Mouse (Mus musculus) limb, embryonic 11.5 days (tissue): Measurements from ENCODE around the gene Sucnr1. TPM values are rescaled to one million over a fixed set of nuclear protein-coding genes. Genes with fewer than 3 reads are reported as not detected.

Experiments
- ATAC-seq: fragments of 200-750 bp; cut with Nextera tagmentation; 2 replicates; pipeline ENCODE4 v1.8.0; 2017; ENCODE audit warnings: low read depth; ENCODE audit not compliant: insufficient number of reproducible peaks, low FRiP score, low TSS enrichment
- DNase-seq: peaks from one replicate; pipeline ENCODE4 v3.0.0-alpha.2; 2015; ENCODE audit warnings: low spot score
- H3K27ac ChIP-seq: fragments of 300-500 bp; sonication (generic); replicated peaks from 2 replicates; pipeline ENCODE4 v1.5.1; 2014; ENCODE audit warnings: low read depth, mild to moderate bottlenecking, low read length
- H3K27me3 ChIP-seq: fragments of 300-500 bp; sonication (generic); 2 replicates; pipeline ENCODE4 v1.6.1; 2014; ENCODE audit warnings: mild to moderate bottlenecking, low read length, mixed read lengths; ENCODE audit not compliant: control insufficient read depth, insufficient read depth
- H3K36me3 ChIP-seq: fragments of 300-500 bp; sonication (generic); 2 replicates; pipeline ENCODE4 v1.6.1; 2014; ENCODE audit warnings: mild to moderate bottlenecking, low read length, moderate library complexity, mixed read lengths; ENCODE audit not compliant: control insufficient read depth, insufficient read depth
- H3K4me1 ChIP-seq: fragments of 300-500 bp; sonication (generic); 2 replicates; pipeline ENCODE4 v1.6.1; 2014; ENCODE audit warnings: low read length, mixed read lengths; ENCODE audit not compliant: control insufficient read depth, insufficient read depth
- H3K4me2 ChIP-seq: fragments of 300-500 bp; sonication (generic); 2 replicates; pipeline ENCODE4 v1.6.1; 2014; ENCODE audit warnings: low read depth, mild to moderate bottlenecking, moderate library complexity; ENCODE audit not compliant: severe bottlenecking
- H3K4me3 ChIP-seq: fragments of 300-500 bp; sonication (generic); 2 replicates; pipeline ENCODE4 v1.5.1; 2014; ENCODE audit warnings: low read depth, low read length
- H3K9ac ChIP-seq: fragments of 300-500 bp; sonication (generic); 2 replicates; pipeline ENCODE4 v1.6.1; 2014; ENCODE audit warnings: mild to moderate bottlenecking, low read length
- H3K9me3 ChIP-seq: fragments of 300-500 bp; sonication (generic); 2 replicates; pipeline ENCODE4 v1.6.1; 2016; ENCODE audit warnings: low read length; ENCODE audit not compliant: control insufficient read depth
- whole genome bisulfite sequencing: fragments of 180-500 bp; shearing (Covaris S2); extraction: QIAGEN DNeasy Blood & Tissue Kit; methylation state at CpG from one replicate; pipeline ENCODE4 v1.1.7; 2014; 5-methylcytosine and 5-hydroxymethylcytosine counted together
- polyA plus RNA-seq: library from polyadenylated mRNA; unstranded; fragments of >200 nt; fragmentation: Nextera tagmentation; extraction: Ambion mirVana; gene quantifications from 2 replicates; pipeline ENCODE4 v1.2.1, GENCODE M21; 2014

Sucnr1 gene
- polyA plus RNA-seq, 1 experiment from 2014 or later = not detected

DNA sequence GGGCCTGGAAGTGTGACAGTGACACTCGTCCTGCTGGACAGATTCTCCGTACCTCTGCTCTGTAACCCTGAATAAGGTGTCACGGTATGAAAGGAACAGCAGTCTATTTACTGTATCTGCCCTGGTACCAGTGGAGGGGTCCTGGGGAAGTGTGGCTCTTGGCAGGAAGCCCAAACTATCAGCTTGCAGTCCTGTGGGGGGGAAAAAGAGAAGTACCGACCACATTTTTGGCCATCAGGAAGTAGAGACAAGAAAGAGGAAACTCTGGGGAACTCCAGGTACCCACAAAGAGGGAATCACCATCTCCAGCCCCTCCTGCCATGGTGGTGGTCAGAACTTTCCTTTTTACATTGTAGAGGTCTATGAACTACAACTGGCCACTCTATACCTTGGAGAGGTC lies 1.1 kb upstream of the Sucnr1 start:
- no peak overlapping the region for H3K27ac ChIP-seq
- H3K36me3 ChIP-seq = no peaks in the 10 kb centered on the region
- no peak for DNase-seq
- no peaks in the 10 kb centered on the region for H3K9me3 ChIP-seq
- H3K4me1 ChIP-seq = no peaks in the 10 kb centered on the region
- H3K4me2 ChIP-seq = no peak overlapping the region
- H3K9ac ChIP-seq = no peak overlapping the region
- no peaks in the 10 kb centered on the region for H3K27me3 ChIP-seq
- ATAC-seq = no peak
- H3K4me3 ChIP-seq = no peak overlapping the region
- WGBS = 84% methylated on average over 4 of the region's 4 CpGs

DNA sequence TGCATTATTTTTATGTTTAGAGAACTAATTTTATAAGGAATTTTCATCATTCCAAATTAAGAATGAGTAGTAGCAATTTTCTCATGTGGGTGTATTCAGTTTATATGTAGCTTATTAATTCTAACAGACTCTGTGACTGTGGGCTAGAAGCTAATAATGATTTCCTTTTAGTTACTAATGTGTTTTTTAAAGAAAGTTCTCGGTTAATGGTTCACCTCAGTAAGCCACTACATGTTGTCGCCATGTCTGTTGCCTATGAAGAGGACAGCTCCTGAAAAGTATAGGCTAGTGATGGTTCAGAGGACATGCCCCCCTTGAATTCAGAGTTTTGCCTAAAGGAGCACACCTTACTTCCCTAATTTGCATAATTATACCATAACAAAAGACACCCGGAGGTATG lies 1.1 kb downstream of the Sucnr1 start:
- H3K4me3 ChIP-seq = no peak overlapping the region
- H3K4me1 ChIP-seq = no peaks in the 10 kb centered on the region
- no peaks in the 10 kb centered on the region for H3K27me3 ChIP-seq
- no peak overlapping the region for H3K9ac ChIP-seq
- ATAC-seq = no peak
- H3K36me3 ChIP-seq = no peaks in the 10 kb centered on the region
- H3K4me2 ChIP-seq = no peak overlapping the region
- 88% methylated on average over 3 of the region's 3 CpGs for WGBS
- H3K9me3 ChIP-seq = no peaks in the 10 kb centered on the region
- DNase-seq = no peak
- H3K27ac ChIP-seq = no peak overlapping the region

DNA sequence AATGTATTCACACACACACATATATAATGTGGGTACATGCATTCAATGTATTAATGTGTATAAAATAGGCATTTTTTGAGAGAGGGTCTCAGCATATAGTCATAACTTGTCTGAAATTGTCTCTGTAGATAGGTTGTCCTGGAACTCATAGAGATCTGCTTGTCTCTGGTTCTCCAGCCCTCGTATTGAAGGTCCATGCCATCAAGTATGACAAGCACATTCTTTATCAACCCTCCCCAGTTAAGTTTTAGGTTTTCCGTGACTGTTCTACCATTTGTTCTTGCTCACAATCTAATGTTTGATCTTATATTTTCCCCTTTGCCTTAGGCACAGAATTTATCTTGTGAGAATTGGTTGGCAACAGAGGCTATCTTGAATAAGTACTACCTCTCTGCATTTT lies 4.1 kb downstream of the Sucnr1 start:
- WGBS = 91% methylated on average over 2 of the region's 2 CpGs
- ATAC-seq (no peak), DNase-seq (no peak)
- H3K4me1 ChIP-seq = no peaks in the 10 kb centered on the region
- no peak overlapping the region for H3K27ac ChIP-seq
- H3K36me3 ChIP-seq = no peaks in the 10 kb centered on the region
- H3K4me2 ChIP-seq = no peak overlapping the region
- no peaks in the 10 kb centered on the region for H3K27me3 ChIP-seq
- H3K4me3 ChIP-seq = no peak overlapping the region
- no peak overlapping the region for H3K9ac ChIP-seq
- no peaks in the 10 kb centered on the region for H3K9me3 ChIP-seq

DNA sequence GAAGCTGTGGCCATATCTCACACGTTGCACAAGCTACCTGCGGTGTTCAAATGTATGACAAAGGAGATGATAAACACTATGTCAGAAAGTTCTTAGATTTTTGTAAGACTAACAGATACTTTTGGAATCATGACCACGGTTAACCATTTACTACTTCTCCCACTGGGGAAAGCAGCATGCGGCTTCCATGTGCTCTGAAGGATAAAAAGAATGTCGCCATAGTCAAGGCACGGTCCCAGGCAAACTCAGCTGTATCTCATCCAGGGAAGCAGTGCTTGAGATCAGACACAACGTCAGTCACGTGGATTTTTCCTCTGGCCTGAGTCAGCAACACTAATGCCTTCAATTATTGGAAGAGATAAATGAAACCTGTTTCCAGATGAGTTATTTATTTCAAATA lies 9.7 kb downstream of the Sucnr1 start:
- Histone ChIP-seq H3K4me1 (no peaks in the 10 kb centered on the region), H3K4me3 (no peak overlapping the region), H3K36me3 (no peaks in the 10 kb centered on the region), H3K27ac (no peak overlapping the region), H3K27me3 (no peaks in the 10 kb centered on the region), H3K9me3 (no peaks in the 10 kb centered on the region), H3K9ac (no peak overlapping the region), H3K4me2 (no peak overlapping the region)
- DNase-seq = no peak
- ATAC-seq = no peak
- 86% methylated on average over 8 of the region's 8 CpGs for WGBS

DNA sequence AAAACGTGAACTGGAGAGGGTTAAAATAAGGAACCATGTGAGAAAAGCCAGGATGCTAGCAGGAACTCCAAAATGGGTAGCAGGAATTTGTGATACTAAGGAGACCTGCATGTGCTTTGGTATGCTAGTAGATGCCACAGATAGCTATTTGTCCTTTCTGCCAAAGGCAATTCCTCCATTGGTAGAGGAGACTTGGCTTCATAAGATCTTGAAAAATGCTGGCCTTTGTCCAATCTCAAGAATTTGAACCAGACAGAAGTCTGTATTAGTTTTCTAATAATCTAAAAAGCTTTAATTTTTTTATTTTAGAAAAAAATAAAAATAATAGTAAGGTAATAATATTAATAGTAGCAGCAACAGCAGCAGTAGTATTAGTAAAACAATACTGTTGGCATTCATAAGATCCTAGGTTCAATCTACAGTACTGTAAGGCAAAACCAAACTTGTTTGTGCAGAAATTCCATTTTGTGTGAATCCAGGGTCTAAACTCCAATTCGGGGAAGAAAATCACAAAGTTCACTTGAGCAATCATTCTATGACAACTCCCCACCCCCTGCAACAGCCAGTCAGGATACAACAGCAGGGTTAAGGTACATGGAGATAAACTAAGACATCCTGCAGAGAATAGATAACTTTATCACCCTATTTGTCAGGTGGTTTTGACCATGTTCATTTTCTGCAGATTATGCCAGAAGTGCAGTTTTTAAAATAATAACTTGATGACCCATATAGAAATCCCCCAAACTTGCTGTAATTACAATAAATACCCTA lies 12.9 kb downstream of the Sucnr1 start:
- DNase-seq = no peak
- H3K27ac ChIP-seq = no peak overlapping the region
- no peak overlapping the region for H3K4me3 ChIP-seq
- ATAC-seq = no peak
- no peak overlapping the region for H3K4me2 ChIP-seq
- no peaks in the 10 kb centered on the region for H3K9me3 ChIP-seq
- H3K9ac ChIP-seq = no peak overlapping the region
- WGBS = 93% methylated on average over 1 of the region's 2 CpGs
- H3K36me3 ChIP-seq = no peaks in the 10 kb centered on the region
- no peaks in the 10 kb centered on the region for H3K4me1 ChIP-seq
- H3K27me3 ChIP-seq = no peaks in the 10 kb centered on the region

DNA sequence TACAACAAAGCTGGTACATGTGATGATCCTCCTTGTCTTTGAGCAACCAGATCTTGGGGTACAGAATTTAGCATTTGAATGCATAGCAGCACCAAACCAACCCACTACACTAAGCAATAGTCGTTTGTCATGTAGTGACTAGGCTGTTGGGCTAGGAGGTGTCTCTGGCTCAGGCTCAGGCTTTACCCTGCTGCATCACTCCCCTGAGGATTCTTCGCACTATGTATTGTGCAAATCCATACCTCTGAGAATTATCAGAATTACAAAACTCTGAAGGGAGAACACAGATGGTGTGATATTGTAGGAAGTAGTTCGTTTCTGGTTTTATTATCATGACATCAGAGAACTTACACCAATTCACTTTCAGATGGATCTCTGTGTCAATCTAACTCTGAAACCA lies 15.3 kb downstream of the Sucnr1 start:
- WGBS = 75% methylated on average over 3 of the region's 3 CpGs
- Histone ChIP-seq H3K4me2 (no peak overlapping the region), H3K9me3 (no peaks in the 10 kb centered on the region), H3K27me3 (no peaks in the 10 kb centered on the region), H3K27ac (no peak overlapping the region), H3K9ac (no peak overlapping the region), H3K36me3 (no peaks in the 10 kb centered on the region), H3K4me3 (no peak overlapping the region), H3K4me1 (no peaks in the 10 kb centered on the region)
- ATAC-seq = no peak
- no peak for DNase-seq

DNA sequence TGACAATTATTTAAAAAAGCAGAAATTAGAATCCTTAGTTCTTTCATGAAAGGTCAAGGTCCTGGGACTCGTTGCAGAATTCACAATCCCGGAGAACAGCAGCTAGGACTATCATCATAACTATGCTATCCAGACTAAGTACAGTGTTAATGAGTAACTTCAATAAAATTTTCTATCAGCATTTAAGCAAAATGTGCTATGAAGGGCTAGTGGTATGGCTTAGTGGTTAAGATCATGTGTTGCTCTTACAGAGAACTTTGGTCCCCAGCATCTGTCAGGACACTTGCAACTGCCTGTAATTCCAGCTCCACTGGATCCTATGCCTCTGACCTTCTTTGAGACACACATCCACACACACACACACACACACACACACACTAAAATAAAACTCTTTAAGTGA lies 15.8 kb downstream of the Sucnr1 start:
- WGBS = 91% methylated on average over 2 of the region's 2 CpGs
- H3K9me3 ChIP-seq = no peaks in the 10 kb centered on the region
- H3K27ac ChIP-seq = no peak overlapping the region
- no peaks in the 10 kb centered on the region for H3K4me1 ChIP-seq
- no peak overlapping the region for H3K4me2 ChIP-seq
- H3K4me3 ChIP-seq = no peak overlapping the region
- H3K27me3 ChIP-seq = no peaks in the 10 kb centered on the region
- H3K9ac ChIP-seq = no peak overlapping the region
- ATAC-seq (no peak), DNase-seq (no peak)
- H3K36me3 ChIP-seq = no peaks in the 10 kb centered on the region

DNA sequence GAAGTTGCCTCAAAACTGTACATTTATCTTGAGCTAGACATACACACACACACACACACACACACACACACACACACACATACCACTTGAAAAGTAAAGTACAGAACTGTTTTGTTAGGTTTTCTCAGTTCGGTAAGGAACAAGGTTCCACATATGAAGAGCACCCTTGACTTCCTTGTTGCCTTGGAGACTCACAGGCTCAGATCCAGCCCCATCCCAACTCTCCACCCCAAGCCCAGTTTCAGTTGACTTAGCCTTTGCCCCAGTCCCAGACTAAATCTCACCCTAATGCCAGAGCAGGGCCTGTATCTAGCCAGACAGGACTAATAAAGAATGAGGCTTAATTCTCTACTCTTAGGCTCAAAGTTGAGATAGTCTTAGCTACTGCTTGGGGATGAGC lies 16.9 kb downstream of the Sucnr1 start:
- Histone ChIP-seq H3K36me3 (no peaks in the 10 kb centered on the region), H3K9me3 (no peaks in the 10 kb centered on the region), H3K4me3 (no peak overlapping the region), H3K27ac (no peak overlapping the region), H3K4me1 (no peaks in the 10 kb centered on the region), H3K27me3 (no peaks in the 10 kb centered on the region), H3K4me2 (no peak overlapping the region), H3K9ac (no peak overlapping the region)
- no peak for DNase-seq
- no peak for ATAC-seq
- WGBS = 96% methylated on average over 1 of the region's 1 CpGs
